Mouse (Mus musculus) heart, postnatal 36 days (tissue): Measurements from ENCODE around the gene Prmt1. TPM values are rescaled to one million over a fixed set of nuclear protein-coding genes. Genes with fewer than 3 reads are reported as not detected.

Experiments used
- DNase-seq, 2 experiments: peaks; one replicate each; pipeline ENCODE4 v3.0.0; 2021 to 2022
- intact Hi-C: fragments of 180-260 bp; cut with DNase I; formaldehyde crosslinking; loops from one replicate; pipeline ENCODE4 v1.15.1; 2025
- total RNA-seq, 2 experiments: library from RNA; stranded (reverse); gene quantifications; 2 replicates each; pipeline ENCODE4 v1.2.3; 2021

Prmt1 gene
- total RNA-seq, 2 experiments from 2014 or later: 104 to 107 TPM

GRCm38 (mm10) chr7:45013366-45014095 lies 27.2 kb upstream of the Prmt1 start:
- DNase-seq: no peak
- intact Hi-C loops: no loop called here

DNA sequence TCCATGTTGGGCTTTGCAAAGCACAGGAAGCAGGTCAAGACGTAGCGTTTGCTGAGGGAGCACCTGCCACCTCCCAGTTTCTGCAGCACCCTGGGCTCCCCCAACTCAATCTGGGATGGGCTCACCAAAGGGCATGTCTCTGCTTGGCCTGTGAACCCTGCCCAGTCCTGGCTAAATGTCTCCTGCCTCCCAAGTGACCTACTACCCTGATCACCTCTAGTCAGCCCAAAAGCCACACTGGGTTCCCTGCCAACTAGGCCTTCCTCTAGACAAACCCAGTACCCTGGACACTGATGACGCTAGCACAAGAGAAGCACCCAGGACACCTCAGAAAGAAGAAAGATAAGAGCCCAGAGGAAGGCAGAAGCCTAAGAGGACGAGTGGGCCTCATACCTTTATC lies 26.5 kb upstream of the Prmt1 start:
- intact Hi-C loops: no loop called here
- DNase-seq: no peak

DNA sequence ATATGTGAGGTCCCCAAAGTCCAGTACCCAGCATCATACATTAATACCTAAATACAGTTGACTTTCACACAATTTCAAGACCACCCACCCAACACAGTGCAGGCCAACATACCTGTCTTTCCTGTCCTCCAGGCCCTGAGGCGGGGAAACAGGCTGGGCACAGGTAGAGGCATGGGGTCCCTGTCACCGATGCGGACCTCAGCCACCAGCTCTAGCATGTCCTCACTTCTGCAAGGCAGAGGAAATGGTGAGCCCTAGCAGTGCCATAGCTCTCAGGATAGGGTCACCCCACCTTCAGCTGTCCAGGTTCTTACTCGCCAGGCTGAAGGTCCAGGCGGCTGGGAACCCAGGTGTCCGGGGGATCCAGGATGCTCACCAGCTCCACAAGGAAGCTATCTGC lies 25.6 kb upstream of the Prmt1 start:
- intact Hi-C loops: no loop called here
- no peak for DNase-seq

DNA sequence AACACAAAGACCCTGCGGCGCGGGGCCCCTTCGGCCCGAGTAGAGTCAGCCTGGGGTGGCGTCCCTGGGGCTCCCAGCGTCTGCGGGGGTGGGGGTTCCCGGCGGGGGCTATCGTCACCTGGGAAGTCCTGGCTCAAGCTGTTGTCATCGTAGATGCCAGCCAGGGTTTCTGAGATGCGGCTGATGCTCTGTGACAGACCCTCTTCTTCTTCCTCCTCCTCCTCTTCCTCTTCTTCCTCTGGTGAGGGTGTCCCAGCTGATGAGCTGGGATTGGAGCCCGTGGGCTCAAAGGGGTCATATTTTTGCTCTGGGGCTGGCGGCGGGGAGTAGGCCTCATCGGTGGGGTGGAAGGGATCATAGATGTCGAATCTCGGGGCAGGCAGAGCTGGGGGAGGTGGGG lies 22.0 kb upstream of the Prmt1 start:
- no peak for DNase-seq
- intact Hi-C loops: no loop called here

- intact Hi-C loops: no loop called here
- no peak for DNase-seq
These were observed 21.5 kb upstream of the Prmt1 start for GRCm38 (mm10) chr7:45007846-45008245.

DNA sequence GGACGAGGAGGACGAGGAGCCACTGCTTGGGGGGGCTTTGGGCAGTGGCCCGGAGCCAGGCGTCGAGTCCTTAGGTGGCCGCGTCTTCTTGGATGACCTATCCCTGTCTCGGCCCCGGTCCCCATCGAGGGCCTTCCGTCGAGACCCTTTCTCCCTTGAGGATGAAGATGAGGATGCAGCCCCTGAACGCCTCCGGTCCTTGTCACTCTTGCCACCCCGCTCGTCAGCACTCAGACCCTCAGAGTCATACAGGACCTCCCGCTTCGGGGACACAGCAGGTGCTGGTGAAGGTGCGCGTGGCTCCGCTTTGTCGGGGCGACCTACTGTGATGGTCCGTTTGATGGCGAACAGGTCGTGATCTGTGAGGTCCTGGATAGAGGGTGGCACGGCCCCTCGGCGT lies 20.8 kb upstream of the Prmt1 start:
- no peak for DNase-seq
- intact Hi-C loops: no loop called here

- no peak for DNase-seq
- intact Hi-C loops: no loop called here
These were observed 20.1 kb upstream of the Prmt1 start for GRCm38 (mm10) chr7:45006503-45006902.

- intact Hi-C loops: no loop called here
- DNase-seq: no peak
These were observed 19.1 kb upstream of the Prmt1 start for GRCm38 (mm10) chr7:45005321-45005992.

DNA sequence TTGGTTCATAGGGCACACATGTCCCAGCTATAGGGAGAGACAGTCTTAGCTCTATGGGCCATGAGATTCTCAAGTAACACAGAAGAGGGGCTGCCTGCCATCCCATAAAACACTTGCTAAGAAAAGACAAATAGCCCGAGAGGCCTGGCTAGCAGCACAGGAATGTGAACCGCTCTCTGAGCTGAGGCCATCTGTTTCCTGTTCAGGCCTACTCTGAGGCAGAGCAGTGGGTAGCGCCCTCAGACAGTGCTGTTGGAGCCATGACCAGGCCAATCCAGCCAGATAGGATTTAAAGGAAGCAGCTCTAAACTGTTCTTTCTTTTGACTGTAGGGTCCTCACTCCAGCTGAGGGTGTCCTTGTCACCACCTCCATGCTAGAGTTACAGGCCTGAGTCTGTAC lies 18.2 kb upstream of the Prmt1 start:
- intact Hi-C loops: no loop called here
- no peak for DNase-seq

GRCm38 (mm10) chr7:45002440-45002839 lies 16.1 kb upstream of the Prmt1 start:
- intact Hi-C loops: no loop called here
- no peak for DNase-seq

GRCm38 (mm10) chr7:45000539-45001114 lies 14.3 kb upstream of the Prmt1 start:
- intact Hi-C loops: no loop called here
- no peak for DNase-seq

GRCm38 (mm10) chr7:44999753-45000152 lies 13.4 kb upstream of the Prmt1 start:
- intact Hi-C loops: no loop called here
- DNase-seq: no peak

DNA sequence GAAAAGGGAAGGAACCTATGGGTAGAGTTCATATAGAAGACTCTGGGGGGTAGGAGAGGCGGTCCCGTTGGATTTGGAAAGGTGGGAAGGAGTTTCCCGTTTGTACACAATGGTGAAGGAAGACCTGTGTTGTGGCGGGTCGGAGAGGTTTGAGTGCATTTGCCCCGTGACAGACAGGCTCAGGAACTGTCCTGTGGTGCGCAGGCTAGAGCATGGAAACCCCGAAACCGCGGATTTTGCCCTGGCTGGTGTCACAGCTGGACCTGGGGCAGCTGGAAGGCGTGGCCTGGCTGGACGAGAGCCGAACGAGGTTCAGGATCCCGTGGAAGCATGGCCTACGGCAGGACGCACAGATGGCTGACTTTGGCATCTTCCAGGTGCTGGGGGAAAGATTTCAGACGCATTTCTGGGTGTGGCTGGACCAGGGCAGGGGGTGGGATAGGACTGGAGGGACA lies 12.2 kb upstream of the Prmt1 start, which contains the start of gene Bcl2l12:
Gene Bcl2l12 (minus strand): TSS at position 212 of the 455 bp plus-strand sequence.
- peak; percentile 56 to 61 for DNase-seq
- intact Hi-C loops: loop anchor here (1.0 kb wide), 1 partner anchor 17 kb away; no protein-coding TSS in a partner anchor

GRCm38 (mm10) chr7:44997940-44998428 lies 11.6 kb upstream of the Prmt1 start:
- intact Hi-C loops: loop anchor here (1.0 kb wide), 1 partner anchor 17 kb away; no protein-coding TSS in a partner anchor
- DNase-seq: no peak

DNA sequence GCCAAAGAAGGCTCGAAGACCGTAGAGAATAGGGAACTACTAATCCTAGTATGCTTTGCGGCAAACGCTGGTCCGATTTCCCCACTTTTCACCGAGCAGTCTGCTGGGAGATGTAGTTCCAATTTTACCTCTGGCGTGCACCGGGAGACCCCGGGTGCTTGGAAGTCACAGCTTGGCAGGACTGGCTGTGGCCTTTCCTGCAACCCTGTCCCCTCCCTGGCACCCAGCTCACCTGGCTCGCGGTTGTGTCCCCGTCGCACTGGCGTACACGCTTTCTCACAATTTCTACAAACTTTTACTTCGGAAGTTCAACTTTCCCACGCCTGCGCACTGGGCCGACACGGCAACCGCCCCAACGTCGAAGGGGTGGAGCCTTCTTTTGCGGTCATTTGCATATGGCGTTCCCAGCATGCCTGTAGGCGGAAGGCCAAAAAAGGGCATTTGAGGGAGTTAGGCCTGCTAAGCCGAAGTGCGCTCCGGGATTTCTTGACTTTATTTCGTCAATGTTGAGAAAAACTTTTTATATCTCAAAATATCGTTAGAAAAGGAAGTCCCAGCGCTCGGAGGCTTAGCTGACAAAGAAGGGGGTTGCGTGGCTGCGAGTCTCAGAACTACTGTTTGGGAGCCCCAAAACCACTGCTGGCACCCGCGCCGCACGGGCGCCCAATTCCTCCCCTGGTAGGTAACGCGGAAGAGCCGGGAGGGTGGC lies 11.0 kb upstream of the Prmt1 start, which contains the start of gene Irf3:
Gene Irf3 (plus strand): TSS at position 418 of the 709 bp plus-strand sequence.
- DNase-seq: peak; percentile 96 to 98
- intact Hi-C loops: no loop called here

GRCm38 (mm10) chr7:44996672-44997071 lies 10.3 kb upstream of the Prmt1 start:
- intact Hi-C loops: no loop called here
- DNase-seq: no peak

DNA sequence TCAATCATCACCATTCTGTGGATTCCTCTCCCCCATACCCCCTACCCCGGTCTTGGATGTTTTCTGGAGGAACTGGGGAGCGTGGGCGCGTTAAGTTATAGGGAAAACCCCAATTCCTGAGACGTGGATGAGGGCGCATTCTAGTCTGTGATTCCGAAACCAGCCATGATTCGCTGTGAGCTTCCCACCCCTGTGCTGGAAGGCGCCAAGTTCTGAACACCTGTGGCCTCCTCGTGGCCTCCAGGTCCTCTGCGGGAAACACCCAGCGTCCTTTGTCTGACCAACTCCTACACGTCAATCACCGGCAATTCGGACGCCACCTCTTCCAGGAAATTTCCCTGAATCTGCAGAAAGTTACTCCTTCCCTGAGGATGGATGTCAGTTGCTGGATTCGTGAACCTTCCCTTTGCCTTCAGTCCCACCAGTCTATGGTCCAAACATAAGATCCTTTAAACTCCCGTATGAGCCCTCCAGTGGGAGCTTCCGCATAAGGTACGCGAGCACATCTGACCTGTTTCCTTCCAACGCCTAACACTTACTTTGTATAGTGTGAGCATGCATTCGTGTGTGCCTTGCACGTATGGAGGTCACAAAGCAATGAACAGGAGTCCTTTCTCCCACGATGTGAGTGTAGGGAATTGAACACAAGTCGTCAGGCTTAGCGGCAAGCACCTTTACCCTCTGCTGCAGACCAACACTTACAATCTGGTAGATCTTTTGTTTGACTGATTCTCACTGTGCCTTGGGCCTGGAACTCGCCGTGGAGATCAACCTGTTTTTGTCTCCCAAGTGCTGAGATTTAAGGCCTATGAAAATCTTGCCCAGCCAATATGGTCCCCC lies 731 bp upstream of the Prmt1 start:
- no peak for DNase-seq
- intact Hi-C loops: no loop called here

DNA sequence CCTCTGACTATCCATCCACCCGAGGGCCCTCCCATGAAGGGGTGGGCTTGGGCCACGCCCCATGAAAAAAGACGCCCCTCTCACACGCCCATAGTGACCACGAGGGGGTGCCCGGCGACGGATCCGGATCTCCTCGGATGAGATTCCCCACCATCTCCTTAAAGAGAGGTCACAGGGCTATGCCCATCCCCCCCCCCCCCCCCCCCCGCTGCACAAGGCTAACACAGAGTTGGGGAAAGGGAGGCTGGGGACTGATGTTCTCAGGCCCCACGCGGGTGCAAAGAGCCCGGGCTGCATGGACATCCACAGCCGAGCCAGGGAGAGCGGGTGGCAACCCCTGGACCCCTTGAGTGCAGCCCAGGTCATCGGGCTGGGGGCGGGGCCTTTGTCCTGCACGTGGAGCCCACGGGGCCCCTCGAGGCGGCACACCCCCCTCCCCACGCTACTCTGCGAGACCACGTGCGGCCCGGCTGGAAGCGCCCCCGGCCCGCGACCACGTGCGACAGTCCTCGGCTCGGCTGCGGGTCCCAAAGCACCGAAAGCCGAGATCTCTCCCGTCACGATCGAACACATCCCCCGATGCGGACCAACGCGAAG lies 675 bp downstream of the Prmt1 start:
- intact Hi-C loops: no loop called here
- peak; percentile 59 to 60 for DNase-seq

DNA sequence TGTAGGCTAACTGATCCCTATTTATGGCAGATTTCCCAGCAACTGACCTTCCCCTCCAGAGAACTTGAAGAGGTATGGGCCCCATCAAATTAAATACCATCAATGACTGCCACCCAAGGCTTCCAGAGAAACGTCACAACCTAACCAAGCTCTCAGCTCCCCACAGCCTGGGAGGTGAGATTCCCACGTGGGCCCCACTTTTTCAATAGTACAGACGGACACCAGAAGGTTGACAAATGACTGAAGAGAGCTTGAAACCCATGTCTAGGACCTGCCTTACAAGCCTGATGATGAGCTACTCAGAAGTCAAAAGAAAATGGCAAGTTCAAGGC lies 1.6 kb downstream of the Prmt1 start:
- intact Hi-C loops: loop anchor here (5.0 kb wide), 4 partner anchors 68 to 153 kb away; partner anchors contain the start of genes Flt3l, Gm45713, Prr12 and Rps11
- no peak for DNase-seq
